Mouse (Mus musculus) cerebellum, adult 9-10 months (tissue): ENCODE measurements around the gene Ldlrad1.

Experiments used
- DNase-seq: peaks from one replicate; pipeline ENCODE4 v3.0.0; 2022

Ldlrad1 gene

GRCm38 (mm10) chr4:107208880-107209279, at the start of gene Ldlrad1:
TSS of gene Ldlrad1 (plus strand) at chr4:107209180.
- no peak for DNase-seq

GRCm38 (mm10) chr4:107160181-107160580, 48.8 kb upstream of the Ldlrad1 start:
- DNase-seq, result no peak

GRCm38 (mm10) chr4:107163341-107163740, 45.6 kb upstream of the Ldlrad1 start:
- no peak for DNase-seq

- DNase-seq, result peak; percentile 92
Observed at GRCm38 (mm10) chr4:107163756-107164587, 45.0 kb upstream of the Ldlrad1 start.

GRCm38 (mm10) chr4:107166700-107167099, 42.3 kb upstream of the Ldlrad1 start:
- DNase-seq, result no peak

GRCm38 (mm10) chr4:107167798-107168197, 41.2 kb upstream of the Ldlrad1 start:
- no peak for DNase-seq

- no peak for DNase-seq
Observed at GRCm38 (mm10) chr4:107177506-107177905, 31.5 kb upstream of the Ldlrad1 start.

- DNase-seq, result peak; percentile 96
Observed at GRCm38 (mm10) chr4:107178182-107178829, 30.7 kb upstream of the Ldlrad1 start, which contains the start of gene Tmem59. TSS of gene Tmem59 (plus strand) at chr4:107178399.

GRCm38 (mm10) chr4:107178830-107179490, 30.0 kb upstream of the Ldlrad1 start, which contains the start of gene Tceanc2:
TSS of gene Tceanc2 (minus strand) at chr4:107179116.
- peak; percentile 65 for DNase-seq

- DNase-seq, result peak; percentile 37
Observed at GRCm38 (mm10) chr4:107179561-107179960, 29.4 kb upstream of the Ldlrad1 start.

- DNase-seq, result no peak
Observed at GRCm38 (mm10) chr4:107180746-107181145, 28.2 kb upstream of the Ldlrad1 start.

GRCm38 (mm10) chr4:107181866-107182265, 27.1 kb upstream of the Ldlrad1 start:
- DNase-seq, result no peak

GRCm38 (mm10) chr4:107182796-107183195, 26.2 kb upstream of the Ldlrad1 start:
- no peak for DNase-seq

- DNase-seq, result no peak
Observed at GRCm38 (mm10) chr4:107183203-107183602, 25.8 kb upstream of the Ldlrad1 start.

- DNase-seq, result no peak
Observed at GRCm38 (mm10) chr4:107185703-107186102, 23.3 kb upstream of the Ldlrad1 start.

- no peak for DNase-seq
Observed at GRCm38 (mm10) chr4:107193841-107194240, 15.1 kb upstream of the Ldlrad1 start.

- no peak for DNase-seq
Observed at GRCm38 (mm10) chr4:107196454-107196853, 12.5 kb upstream of the Ldlrad1 start.

GRCm38 (mm10) chr4:107198072-107198471, 10.9 kb upstream of the Ldlrad1 start:
- no peak for DNase-seq

- DNase-seq, result no peak
Observed at GRCm38 (mm10) chr4:107201779-107202178, 7.2 kb upstream of the Ldlrad1 start.

- no peak for DNase-seq
Observed at GRCm38 (mm10) chr4:107203001-107203400, 6.0 kb upstream of the Ldlrad1 start.

- no peak for DNase-seq
Observed at GRCm38 (mm10) chr4:107207016-107207415, 2.0 kb upstream of the Ldlrad1 start.

GRCm38 (mm10) chr4:107210483-107211097, 1.6 kb downstream of the Ldlrad1 start:
- DNase-seq, result no peak

- no peak for DNase-seq
Observed at GRCm38 (mm10) chr4:107211465-107211864, 2.5 kb downstream of the Ldlrad1 start.
